Comparison of ENCODE assay signal across 8 mouse cellular contexts in genomic region chr2:152227051-152227481, GRCm38 (mm10). TPM values are rescaled to one million over a fixed set of nuclear protein-coding genes. Genes with fewer than 3 reads are reported as not detected.
A peak's percentile ranks its signal among the peaks of the same experiment; 100 is the strongest.
DNase-seq lines count a peak whose midpoint lies in the region; ATAC-seq lines count a peak whose summit lies in the region.

No protein-coding gene starts in this region.

- H3K27ac ChIP-seq in midbrain, embryonic 16.5 days (ENCODE audit: low read length), result peak overlapping the region; percentile 97
- peak overlapping the region; percentile 96 for H3K27ac ChIP-seq in stomach, embryonic 14.5 days (ENCODE audit: low read length)

- H3K4me3 ChIP-seq in midbrain, embryonic 16.5 days (ENCODE audit: low read depth, low read length), result peak overlapping the region; percentile 98
- H3K4me3 ChIP-seq in stomach, embryonic 14.5 days (ENCODE audit: low read depth, low read length), result peak overlapping the region; percentile 92

- peak; percentile 88 for ATAC-seq in midbrain, embryonic 16.5 days
- ATAC-seq in stomach, embryonic 14.5 days (ENCODE audit: insufficient number of reproducible peaks, insufficient read depth, low FRiP score, low read depth), result peak; percentile 85

- DNase-seq in right cerebral cortex, adult 18-20 months, result peak; percentile 63
- DNase-seq in right cerebral cortex, postnatal 25 days, result no peak
- peak; percentile 36 to 63 for DNase-seq in cerebellum, postnatal 4 days (ENCODE audit: low spot score in 2 of 2)
- peak; percentile 46 for DNase-seq in gastrocnemius, adult 18-20 months (ENCODE audit: low spot score)
- peak; percentile 81 for DNase-seq in induced T-regulatory cell, adult 2 months (ENCODE audit: low read depth)
- peak; percentile 81 for DNase-seq in liver

- peak overlapping the region; percentile 81 for H3K4me2 ChIP-seq in midbrain, embryonic 16.5 days (ENCODE audit: low read length)
- peak overlapping the region; percentile 67 for H3K4me2 ChIP-seq in stomach, embryonic 14.5 days (replicated peaks; ENCODE audit: low read depth, low read length)

- 0% methylated on average over 38 of the region's 38 CpGs for WGBS in midbrain, embryonic 16.5 days
- under 1% methylated on average over 38 of the region's 38 CpGs for WGBS in stomach, embryonic 14.5 days

- peaks cover 20% of the 10 kb centered on the region for H3K4me1 ChIP-seq in midbrain, embryonic 16.5 days (ENCODE audit: control insufficient read depth, insufficient read depth, low read length)
- peaks cover 12% of the 10 kb centered on the region for H3K4me1 ChIP-seq in stomach, embryonic 14.5 days (ENCODE audit: control insufficient read depth, insufficient read depth, low read length)

- H3K27me3 ChIP-seq in midbrain, embryonic 16.5 days (ENCODE audit: control insufficient read depth, insufficient read depth, low read depth, low read length), result no peaks in the 10 kb centered on the region
- no peaks in the 10 kb centered on the region for H3K27me3 ChIP-seq in stomach, embryonic 14.5 days (ENCODE audit: control insufficient read depth, insufficient read depth, low read length)

- H3K36me3 ChIP-seq in midbrain, embryonic 16.5 days (ENCODE audit: control insufficient read depth, insufficient read depth, low read length), result no peaks in the 10 kb centered on the region
- no peaks in the 10 kb centered on the region for H3K36me3 ChIP-seq in stomach, embryonic 14.5 days (ENCODE audit: control insufficient read depth, insufficient read depth, low read length)

- no peaks in the 10 kb centered on the region for H3K9me3 ChIP-seq in midbrain, embryonic 16.5 days (replicated peaks; ENCODE audit: control insufficient read depth, low read length, poor library complexity, severe bottlenecking)
- no peaks in the 10 kb centered on the region for H3K9me3 ChIP-seq in stomach, embryonic 14.5 days (ENCODE audit: control insufficient read depth, low read depth, low read length)

- H3K9ac ChIP-seq in midbrain, embryonic 16.5 days (ENCODE audit: low read depth, low read length), result peak overlapping the region; percentile 98
- peak overlapping the region; percentile 74 for H3K9ac ChIP-seq in stomach, embryonic 14.5 days (replicated peaks; ENCODE audit: low read depth, low read length)

RNA-seq across cellular contexts. Expression of gene Csnk2a1, which starts 0.4 kb away (rescaled TPM):
- 100 to 1,000 TPM in 1 of 2 experiments, 10 to 100 TPM in 1; 83.9 to 100 TPM for total RNA-seq in gastrocnemius, adult 18-20 months (2021)
- 107 and 116 TPM in 2 replicates for polyA plus RNA-seq in midbrain, embryonic 16.5 days (2015; fragmentation: Nextera tagmentation; extraction: Ambion mirVana)
- polyA plus RNA-seq in stomach, embryonic 14.5 days (2014; fragmentation: Nextera tagmentation; extraction: Ambion mirVana), result 129 and 133 TPM in 2 replicates
